Mouse (Mus musculus): Measurements from ENCODE around the gene Gprin1.
A peak's percentile ranks its signal among the peaks of the same experiment; 100 is the strongest.
"Not testable (repeated sequence)": the region's sequence is repeated elsewhere in the genome, so short reads cannot be mapped to it uniquely, and the experiment has no call there.

Gprin1 gene

GRCm38 (mm10) chr13:54749864-54750411 is at the start of gene Gprin1:
Gene Gprin1 (minus strand): TSS chr13:54749874.
- DNase-seq (ENCODE audit: low read depth, low spot score) = no peak

GRCm38 (mm10) chr13:54798740-54799139 is 49.1 kb upstream of the Gprin1 start:
- no peak for DNase-seq (ENCODE audit: low read depth, low spot score)

- no peak for DNase-seq (ENCODE audit: low read depth, low spot score)
Observed at GRCm38 (mm10) chr13:54797861-54798643, 48.4 kb upstream of the Gprin1 start.

DNA sequence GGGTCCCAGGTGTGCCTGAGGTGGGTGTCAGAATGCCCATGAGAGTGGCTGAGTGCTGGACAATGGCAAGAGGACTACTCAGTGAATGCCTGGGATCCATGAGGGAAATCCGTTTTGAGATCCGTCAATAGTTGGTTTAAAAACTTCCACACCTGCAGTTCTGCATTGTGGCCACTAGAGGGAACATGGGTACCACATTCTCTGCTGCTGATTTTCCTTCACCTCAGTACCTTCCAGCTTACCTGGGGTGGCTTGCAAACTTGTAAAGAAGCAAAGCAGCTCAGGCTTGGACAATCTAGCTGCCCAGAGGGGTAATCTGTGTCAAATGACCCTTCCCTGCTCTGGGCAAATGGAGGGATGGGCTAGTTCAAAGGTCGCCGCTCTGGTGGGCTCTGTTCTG is 47.7 kb upstream of the Gprin1 start:
- no peak for DNase-seq (ENCODE audit: low read depth, low spot score)

DNA sequence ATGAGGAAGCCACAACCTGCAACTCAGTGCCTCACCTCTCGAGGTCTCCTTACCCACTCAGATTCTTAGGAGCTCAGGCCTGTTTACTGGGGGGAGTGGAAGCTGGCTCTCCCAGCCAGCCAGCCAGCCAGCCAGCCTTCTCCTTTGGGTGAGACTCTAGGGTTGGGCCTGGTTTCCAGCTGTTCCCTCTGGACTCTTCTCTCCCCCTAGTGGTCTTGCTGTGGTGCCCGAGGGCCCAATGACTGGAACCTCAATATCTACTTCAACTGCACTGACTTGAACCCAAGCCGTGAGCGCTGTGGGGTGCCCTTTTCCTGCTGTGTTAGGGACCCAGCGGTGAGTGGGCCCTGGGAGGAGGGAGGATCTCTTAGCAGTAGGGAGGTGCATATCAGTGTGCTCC is 45.2 kb upstream of the Gprin1 start:
- no peak for DNase-seq (ENCODE audit: low read depth, low spot score)

DNA sequence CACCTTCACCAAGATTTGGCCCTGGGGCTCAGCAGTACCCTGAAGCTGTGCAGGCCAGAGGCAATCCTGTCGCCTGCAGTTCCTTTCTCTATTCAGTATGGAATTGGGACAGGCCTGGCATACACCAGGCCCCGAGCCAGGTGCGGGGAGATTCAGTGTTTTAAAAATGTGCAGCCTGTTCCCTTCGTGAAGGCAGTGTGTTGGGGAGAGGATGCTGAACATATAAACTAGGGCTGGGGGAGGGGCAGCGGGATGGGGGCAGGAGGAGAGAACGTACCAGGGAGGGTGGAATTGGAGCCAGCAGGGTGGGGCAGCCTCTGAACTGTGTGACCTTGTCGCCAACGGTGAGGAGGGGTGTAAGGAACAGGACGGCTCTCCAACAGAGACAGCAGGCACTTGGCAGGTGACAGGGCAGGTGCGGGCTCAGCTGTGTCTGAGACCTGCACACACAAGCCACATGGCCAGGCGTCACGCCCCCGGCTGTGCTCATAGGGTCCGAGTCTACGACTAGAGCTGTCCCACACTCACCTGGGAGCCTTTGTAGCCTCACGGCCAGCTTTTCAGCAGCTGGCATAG is 44.4 kb upstream of the Gprin1 start:
- no peak for DNase-seq (ENCODE audit: low read depth, low spot score)

- no peak for DNase-seq (ENCODE audit: low read depth, low spot score)
Observed at GRCm38 (mm10) chr13:54792259-54793230, 42.9 kb upstream of the Gprin1 start.

- DNase-seq (ENCODE audit: low read depth, low spot score) = no peak
Observed at GRCm38 (mm10) chr13:54789561-54790397, 40.1 kb upstream of the Gprin1 start.

DNA sequence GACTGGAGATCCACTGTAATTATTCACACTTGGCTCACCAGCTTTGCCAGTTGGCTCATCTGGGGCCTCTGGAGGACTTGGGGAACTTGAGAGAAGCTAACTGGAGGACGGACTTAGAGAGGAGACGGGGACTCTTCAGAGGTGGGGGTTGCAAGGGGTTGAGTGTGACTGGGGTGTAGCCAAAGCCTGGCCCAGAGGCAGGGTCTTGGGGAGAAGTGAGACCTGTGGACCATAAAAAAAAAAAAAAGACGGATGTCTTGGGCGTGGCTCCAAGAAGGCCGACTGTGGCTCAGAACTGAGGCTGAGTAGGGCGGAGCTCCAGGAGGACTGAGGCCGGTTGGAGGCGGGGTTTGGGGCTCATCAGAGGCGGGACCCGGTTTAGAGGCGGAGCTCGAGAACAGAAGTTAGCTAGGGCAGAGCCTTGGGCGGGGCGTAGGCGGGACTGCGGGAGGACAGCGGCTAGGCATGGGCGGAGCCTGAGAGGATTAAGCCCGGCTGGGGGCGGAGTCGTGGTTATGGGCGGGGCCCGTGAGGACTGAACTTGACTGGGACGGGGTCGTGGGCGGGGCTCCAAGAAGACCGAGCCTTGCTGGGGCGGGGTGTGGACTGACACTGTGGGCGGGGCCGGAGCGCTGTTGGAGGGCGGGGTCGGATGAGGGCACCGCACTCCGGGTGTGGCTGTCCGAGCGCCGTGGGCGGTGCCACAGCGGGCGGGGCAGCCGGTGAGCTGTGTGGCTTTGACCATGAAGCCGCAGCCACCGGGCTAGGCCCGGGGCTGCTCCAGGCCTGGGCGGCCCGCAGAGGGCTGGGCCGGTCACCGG is 39.3 kb upstream of the Gprin1 start, which contains the start of gene Tspan17:
TSS of gene Tspan17 (plus strand) at position 638 of the 821 bp plus-strand sequence.
- peak; percentile 95 for DNase-seq (ENCODE audit: low read depth, low spot score)

DNA sequence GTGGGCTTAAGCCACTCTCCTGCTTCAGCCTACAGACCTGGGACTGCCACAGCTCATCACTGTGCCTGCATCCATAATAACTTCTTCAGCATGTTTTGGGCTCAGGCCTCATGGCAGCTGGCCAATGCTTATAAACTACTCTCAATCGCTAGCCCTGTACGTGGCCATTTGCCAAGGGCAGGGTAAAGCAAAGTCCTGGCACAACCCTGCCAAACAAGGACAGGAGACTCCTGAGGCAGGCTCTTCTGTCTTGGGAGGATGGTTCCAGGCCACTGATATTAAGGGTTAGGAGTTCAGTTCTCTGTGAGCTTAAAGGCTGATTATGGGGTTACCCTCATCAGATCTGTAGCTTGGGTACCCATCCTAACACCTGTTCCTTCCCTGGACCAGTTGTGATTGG is 37.9 kb upstream of the Gprin1 start:
- DNase-seq (ENCODE audit: low read depth, low spot score) = not testable (repeated sequence)

GRCm38 (mm10) chr13:54783698-54784097 is 34.0 kb upstream of the Gprin1 start, which contains the start of gene Eif4e1b:
Gene Eif4e1b (plus strand): TSS chr13:54783998.
- no peak for DNase-seq (ENCODE audit: low read depth, low spot score)

DNA sequence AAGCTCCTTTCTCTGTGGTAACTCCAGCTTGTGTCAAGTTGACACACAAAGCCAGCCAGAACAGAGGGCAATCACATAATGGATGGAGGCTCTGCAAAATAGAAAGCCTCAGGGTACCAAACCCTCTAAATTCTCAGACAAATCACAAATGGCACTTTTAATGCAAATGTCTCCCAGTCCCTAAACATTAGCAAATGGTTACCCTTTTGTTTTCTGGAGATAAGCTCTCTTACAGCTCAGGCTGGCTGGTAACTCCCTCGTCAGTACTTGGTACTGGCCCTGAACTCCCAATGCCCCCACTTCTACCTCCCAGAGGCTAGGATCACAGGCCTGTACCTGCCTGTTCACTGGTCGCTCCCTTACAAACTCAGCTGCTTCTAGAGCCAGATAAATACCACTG is 33.6 kb upstream of the Gprin1 start:
- DNase-seq (ENCODE audit: low read depth, low spot score) = no peak

DNA sequence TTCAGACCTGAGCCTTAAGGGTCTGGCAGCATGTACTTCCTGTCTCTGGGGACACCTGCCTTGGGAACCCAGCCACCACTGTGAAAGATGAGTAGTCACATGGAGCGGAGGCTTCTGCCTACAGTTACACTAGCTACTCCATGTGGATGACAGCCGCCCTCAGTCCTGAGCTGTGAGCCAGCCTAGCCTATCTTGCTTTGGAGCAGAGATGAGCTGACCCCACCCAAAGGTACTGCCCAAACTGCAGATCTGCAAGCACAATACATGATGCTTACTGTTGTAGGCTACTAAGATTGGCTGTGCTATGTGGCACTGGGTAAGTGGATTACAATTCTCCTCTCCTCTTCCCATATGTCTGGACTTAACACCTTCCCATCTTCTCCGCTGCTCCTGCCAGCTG is 31.4 kb upstream of the Gprin1 start:
- no peak for DNase-seq (ENCODE audit: low read depth, low spot score)

DNA sequence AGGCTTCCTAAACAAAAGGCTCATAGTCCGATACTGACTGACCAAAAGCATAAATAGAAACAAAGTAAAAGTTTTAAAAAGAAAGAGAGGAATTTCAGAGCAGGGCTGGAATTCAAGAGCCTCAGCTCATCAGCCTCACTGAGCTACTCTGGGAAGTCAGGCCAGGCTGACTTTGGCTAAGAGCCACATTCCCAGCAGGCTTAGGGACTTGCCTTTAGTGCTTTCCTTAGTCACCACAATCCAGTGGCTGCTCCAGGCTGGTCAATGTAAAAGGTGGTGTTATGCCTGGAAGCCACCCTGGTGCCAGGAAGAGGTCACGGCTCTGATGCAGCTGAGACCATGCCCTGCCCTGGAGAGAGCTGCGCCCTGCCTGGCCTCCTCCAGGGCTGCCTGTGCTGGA is 30.9 kb upstream of the Gprin1 start:
- no peak for DNase-seq (ENCODE audit: low read depth, low spot score)

GRCm38 (mm10) chr13:54767012-54767411 is 17.3 kb upstream of the Gprin1 start:
- no peak for DNase-seq (ENCODE audit: low read depth, low spot score)

- no peak for DNase-seq (ENCODE audit: low read depth, low spot score)
Observed at GRCm38 (mm10) chr13:54766192-54766768, 16.6 kb upstream of the Gprin1 start, which contains the start of gene Sncb. Gene Sncb (minus strand): TSS chr13:54766595.

GRCm38 (mm10) chr13:54765281-54766191 is 15.9 kb upstream of the Gprin1 start:
- DNase-seq (ENCODE audit: low read depth, low spot score) = no peak

GRCm38 (mm10) chr13:54760906-54761305 is 11.2 kb upstream of the Gprin1 start:
- no peak for DNase-seq (ENCODE audit: low read depth, low spot score)

All from retina, adult 2 months (tissue).